7 mouse cellular contexts compared by ENCODE assay signal in genomic region chr3:41198216-41198976, GRCm38 (mm10).
DNase-seq lines count a peak whose midpoint lies in the region; ATAC-seq and TF ChIP-seq lines count a peak whose summit lies in the region.

No protein-coding gene starts in this region.

- no peak for DNase-seq in ES-E14 (ENCODE audit: low read depth, low spot score)
- DNase-seq in NIH3T3 (ENCODE audit: low read depth) = peak; percentile 26
- DNase-seq in heart, postnatal 4 days = peak; percentile 47
- no peak for DNase-seq in limb, embryonic 10.5 days (ENCODE audit: low spot score)
- no peak for DNase-seq in liver, postnatal 0 days

- no peak for TF ChIP-seq CTCF in embryonic fibroblast, embryonic 13.5 days (IDR thresholded peaks at IDR 0.05; ENCODE audit: borderline replicate concordance, insufficient read depth, low read length)
- TF ChIP-seq CTCF in liver, postnatal 0 days (IDR thresholded peaks at IDR 0.05; ENCODE audit: low read depth) = no peak

- in situ Hi-C loops in ES-E14 (cut with MboI; ENCODE audit: low sequenced_read_pairs in 2 of 2, unreplicated experiment in 2 of 2) = no loop called here

- TF ChIP-seq EP300 in liver, postnatal 0 days (IDR thresholded peaks at IDR 0.05; ENCODE audit: low read depth) = no peak

- 87% methylated on average over 15 of the region's 15 CpGs for WGBS in limb, embryonic 10.5 days
- WGBS in liver, postnatal 0 days (ENCODE audit: insufficient replicate concordance) = 79% methylated on average over 15 of the region's 15 CpGs

- no peaks in the 10 kb centered on the region for H3K9me3 ChIP-seq in ES-E14 (ENCODE audit: control insufficient read depth, insufficient read depth, low read depth, low read length)
- H3K9me3 ChIP-seq in limb, embryonic 10.5 days (replicated peaks) = no peaks in the 10 kb centered on the region
- H3K9me3 ChIP-seq in liver, postnatal 0 days (ENCODE audit: low read length) = no peaks in the 10 kb centered on the region

- no peak overlapping the region for H3K9ac ChIP-seq in ES-E14 (ENCODE audit: insufficient read depth, low read depth, low read length, poor library complexity, severe bottlenecking)
- no peak overlapping the region for H3K9ac ChIP-seq in liver, postnatal 0 days (replicated peaks)

- H3K27me3 ChIP-seq in limb, embryonic 10.5 days (ENCODE audit: low read depth, poor library complexity, severe bottlenecking) = no peaks in the 10 kb centered on the region
- H3K27me3 ChIP-seq in liver, postnatal 0 days (ENCODE audit: insufficient read depth, low read length) = no peaks in the 10 kb centered on the region

- no peaks in the 10 kb centered on the region for H3K4me1 ChIP-seq in ES-E14 (ENCODE audit: control insufficient read depth in 2 of 2, insufficient read depth in 2 of 2, low read length in 2 of 2, poor library complexity in 1 of 2)
- peaks cover 26% of the 10 kb centered on the region for H3K4me1 ChIP-seq in embryonic fibroblast, embryonic 13.5 days (ENCODE audit: control insufficient read depth, insufficient read depth, low read length)
- H3K4me1 ChIP-seq in limb, embryonic 10.5 days = peaks cover 18% of the 10 kb centered on the region
- no peaks in the 10 kb centered on the region for H3K4me1 ChIP-seq in liver, postnatal 0 days (ENCODE audit: insufficient read depth)

- TF ChIP-seq POLR2A in embryonic fibroblast, embryonic 13.5 days (IDR thresholded peaks at IDR 0.05; ENCODE audit: low read depth, low read length) = no peak

- ATAC-seq in liver, postnatal 0 days = no peak
- no peak; the same call in 1 of the 2 replicates for ATAC-seq in megakaryocyte progenitor cell, adult 5-6 weeks (replicated peaks; ENCODE audit: poor library complexity)

- H3K36me3 ChIP-seq in ES-E14 (ENCODE audit: control insufficient read depth, insufficient read depth, low read length, poor library complexity, severe bottlenecking) = no peaks in the 10 kb centered on the region
- no peaks in the 10 kb centered on the region for H3K36me3 ChIP-seq in limb, embryonic 10.5 days
- H3K36me3 ChIP-seq in liver, postnatal 0 days (replicated peaks; ENCODE audit: insufficient read depth, low read length) = no peaks in the 10 kb centered on the region

- no peak overlapping the region for H3K4me2 ChIP-seq in liver, postnatal 0 days (ENCODE audit: low read depth, low read length)

- no peak overlapping the region for H3K27ac ChIP-seq in ES-E14 (ENCODE audit: insufficient read depth, low read depth, low read length, poor library complexity, severe bottlenecking)
- H3K27ac ChIP-seq in embryonic fibroblast, embryonic 13.5 days (ENCODE audit: insufficient read depth, low read length) = peak overlapping the region; percentile 15; the same call in 1 of the 2 replicates
- H3K27ac ChIP-seq in limb, embryonic 10.5 days = no peak overlapping the region
- no peak overlapping the region for H3K27ac ChIP-seq in liver, postnatal 0 days (ENCODE audit: low read depth)

- no peak overlapping the region for H3K4me3 ChIP-seq in ES-E14 (ENCODE audit: insufficient read depth in 1 of 2, low read depth in 1 of 2, low read length in 2 of 2, poor library complexity in 1 of 2, severe bottlenecking in 1 of 2)
- H3K4me3 ChIP-seq in embryonic fibroblast, embryonic 13.5 days (ENCODE audit: insufficient read depth, low read length) = no peak overlapping the region
- no peak overlapping the region for H3K4me3 ChIP-seq in limb, embryonic 10.5 days
- H3K4me3 ChIP-seq in liver, postnatal 0 days (ENCODE audit: low read depth, low read length) = no peak overlapping the region

TF ChIP-seq in ES-E14, 5 proteins besides CTCF, POLR2A, EP300 and RAD21:
- TF ChIP-seq MAFK (IDR thresholded peaks at IDR 0.05; ENCODE audit: insufficient read depth, low read depth, low read length) (0 out of 2 replicates have a peak, but pooled peaks have one; percentile 13), ZNF384 (IDR thresholded peaks at IDR 0.05; ENCODE audit: low read depth, low read length) (no peak), ZC3H11A (IDR thresholded peaks at IDR 0.05; ENCODE audit: borderline replicate concordance, low read depth, low read length) (no peak), HCFC1 (IDR thresholded peaks at IDR 0.05; ENCODE audit: borderline replicate concordance, insufficient read depth, low read length) (no peak)

Comparison
In these comparisons a context has a peak if more than half of its experiments do, and no peak if none do; other contexts are left out.
1. DNase-seq: peak in NIH3T3 (single experiment) and heart, postnatal 4 days (single experiment); none in ES-E14 (single experiment), limb, embryonic 10.5 days (single experiment) and liver, postnatal 0 days (single experiment).